In the genomic region with DNA sequence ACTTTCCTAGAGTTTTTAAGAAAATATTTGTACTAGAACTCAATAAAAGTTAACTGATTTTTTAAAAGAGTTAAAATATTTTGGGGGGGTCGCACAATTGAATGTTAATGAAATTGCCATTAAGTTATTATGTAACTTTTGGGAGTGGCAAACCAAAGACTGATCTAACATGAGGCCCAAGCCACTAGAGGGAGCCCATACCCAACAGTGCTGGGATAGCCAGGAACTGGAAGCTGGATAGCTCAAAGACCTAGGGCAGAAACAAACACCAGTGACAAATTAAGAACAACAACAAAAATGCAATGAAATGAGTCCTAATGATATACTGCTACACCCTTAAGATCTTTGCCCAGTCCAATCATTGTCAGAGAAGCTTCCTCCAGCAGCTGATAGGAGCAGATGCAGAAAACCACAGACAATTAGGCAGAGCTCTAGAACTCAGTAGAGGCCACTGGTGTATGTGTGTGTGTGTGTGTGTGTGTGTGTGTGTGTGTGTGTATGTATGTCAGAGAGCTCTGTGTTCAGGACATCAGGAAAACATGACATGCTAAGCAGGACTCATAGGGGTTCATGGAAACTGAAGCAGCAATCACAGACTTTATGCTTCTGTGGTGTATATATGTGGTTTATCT, we compare ENCODE assay signal across 9 mouse cellular contexts.
DNase-seq lines count a peak whose midpoint lies in the region; ATAC-seq lines count a peak whose summit lies in the region.
"Had no signal": no experiment of that assay in that cellular context is flagged by ENCODE, and none has a peak within 500 bp of the region (broad histone marks: within the 10 kb centered on the region; RNA-seq: fewer than 3 reads in every experiment).

No protein-coding gene starts in this region.

- peak; percentile 27 for DNase-seq in midbrain, embryonic 10.5 days (ENCODE audit: low spot score)
- DNase-seq in ZHBTc4 (ENCODE audit: low read depth, low spot score): peak; percentile 42
- peak; percentile 64 for DNase-seq in heart, postnatal 4 days
- DNase-seq in limb, embryonic 10.5 days (ENCODE audit: low spot score): peak; percentile 50
- DNase-seq in skeletal muscle tissue, adult 2 months (ENCODE audit: low read depth, low spot score): peak; percentile 7
- DNase-seq in spleen, adult 18-20 months: no peak

- no peaks in the 10 kb centered on the region for H3K27me3 ChIP-seq in midbrain, embryonic 10.5 days (ENCODE audit: low read depth, poor library complexity, severe bottlenecking)
- H3K27me3 ChIP-seq in midbrain, embryonic 13.5 days: no peaks in the 10 kb centered on the region
- no peaks in the 10 kb centered on the region for H3K27me3 ChIP-seq in limb, embryonic 10.5 days (ENCODE audit: low read depth, poor library complexity, severe bottlenecking)

- H3K9ac ChIP-seq in midbrain, embryonic 13.5 days (replicated peaks): no peak overlapping the region

- no peak overlapping the region for H3K4me2 ChIP-seq in midbrain, embryonic 13.5 days (replicated peaks)

- 9% methylated on average over 1 of the region's 1 CpGs for WGBS in midbrain, embryonic 10.5 days
- WGBS in midbrain, embryonic 13.5 days: 19% methylated on average over 1 of the region's 1 CpGs
- 17% methylated on average over 1 of the region's 1 CpGs for WGBS in limb, embryonic 10.5 days

- H3K4me1 ChIP-seq in midbrain, embryonic 10.5 days: no peaks in the 10 kb centered on the region
- H3K4me1 ChIP-seq in midbrain, embryonic 13.5 days (replicated peaks): no peaks in the 10 kb centered on the region
- H3K4me1 ChIP-seq in limb, embryonic 10.5 days: no peaks in the 10 kb centered on the region

- ATAC-seq in midbrain, embryonic 13.5 days: no peak
- peak; percentile 93 for ATAC-seq in common myeloid progenitor, adult 5-6 weeks (replicated peaks; ENCODE audit: low read depth, poor library complexity, severe bottlenecking)

- no peaks in the 10 kb centered on the region for H3K9me3 ChIP-seq in midbrain, embryonic 10.5 days (replicated peaks)
- H3K9me3 ChIP-seq in midbrain, embryonic 13.5 days: no peaks in the 10 kb centered on the region
- no peaks in the 10 kb centered on the region for H3K9me3 ChIP-seq in limb, embryonic 10.5 days (replicated peaks)

- no peaks in the 10 kb centered on the region for H3K36me3 ChIP-seq in midbrain, embryonic 10.5 days
- no peaks in the 10 kb centered on the region for H3K36me3 ChIP-seq in midbrain, embryonic 13.5 days
- H3K36me3 ChIP-seq in limb, embryonic 10.5 days: no peaks in the 10 kb centered on the region

- no peak overlapping the region for H3K4me3 ChIP-seq in midbrain, embryonic 10.5 days
- H3K4me3 ChIP-seq in midbrain, embryonic 13.5 days (replicated peaks): no peak overlapping the region
- no peak overlapping the region for H3K4me3 ChIP-seq in limb, embryonic 10.5 days

- no peak overlapping the region for H3K27ac ChIP-seq in midbrain, embryonic 10.5 days (replicated peaks)
- no peak overlapping the region for H3K27ac ChIP-seq in midbrain, embryonic 13.5 days
- no peak overlapping the region for H3K27ac ChIP-seq in limb, embryonic 10.5 days
- H3K27ac ChIP-seq: macrophage had no signal

Comparison
In these comparisons a context has a peak if more than half of its experiments do, and no peak if none do; other contexts are left out.
1. DNase-seq: peak in midbrain, embryonic 10.5 days (single experiment), ZHBTc4 (single experiment), heart, postnatal 4 days (single experiment), limb, embryonic 10.5 days (single experiment) and skeletal muscle tissue, adult 2 months (single experiment); none in spleen, adult 18-20 months (0 of 2).